Mouse (Mus musculus) liver, embryonic 14.5 days (tissue): Measurements from ENCODE around the gene Uvrag. TPM values are rescaled to one million over a fixed set of nuclear protein-coding genes. Genes with fewer than 3 reads are reported as not detected.
A peak's percentile ranks its signal among the peaks of the same experiment; 100 is the strongest.

Source experiments
- ATAC-seq: fragments of 200-750 bp; cut with Nextera tagmentation; 2 replicates; pipeline ENCODE4 v1.8.0; 2017; ENCODE audit warnings: moderate number of reproducible peaks, mild to moderate bottlenecking, moderate library complexity; ENCODE audit not compliant: insufficient read depth
- DNase-seq, 3 experiments: peaks; one replicate each; pipeline ENCODE4 v3.0.0-alpha.2; 2012 to 2013; ENCODE audit warnings: low read depth in 3 of 3, low spot score in 3 of 3
- H3K27ac ChIP-seq: fragments of 300-500 bp; sonication (generic); 2 replicates; pipeline ENCODE4 v1.5.1; 2014; ENCODE audit warnings: moderate library complexity, mild to moderate bottlenecking, control low read depth, inconsistent platforms
- H3K27me3 ChIP-seq: fragments of 300-500 bp; sonication (generic); 2 replicates; pipeline ENCODE4 v1.6.1; 2014; ENCODE audit warnings: mild to moderate bottlenecking, low read length, moderate library complexity; ENCODE audit not compliant: control insufficient read depth, insufficient read depth
- H3K36me3 ChIP-seq: fragments of 300-500 bp; sonication (generic); replicated peaks from 2 replicates; pipeline ENCODE4 v1.6.1; 2014; ENCODE audit warnings: low read depth; ENCODE audit not compliant: control insufficient read depth, insufficient read depth
- H3K4me1 ChIP-seq, 2 experiments: fragments of 200-500 bp in 1 of 2; fragments of 300-500 bp in 1 of 2; sonication (generic) in 1 of 2; replicated peaks; 2 replicates each; pipeline ENCODE4 v1.6.1; 2012 to 2014; ENCODE audit warnings: antibody characterized with exemption in 1 of 2, inconsistent platforms in 1 of 2, low read length in 1 of 2; ENCODE audit not compliant: control insufficient read depth in 2 of 2, insufficient read depth in 2 of 2
- H3K4me2 ChIP-seq: fragments of 300-500 bp; sonication (generic); 2 replicates; pipeline ENCODE4 v1.6.1; 2014; ENCODE audit warnings: low read depth, mild to moderate bottlenecking, control low read depth, moderate library complexity
- H3K4me3 ChIP-seq, 2 experiments: fragments of 200-500 bp in 1 of 2; fragments of 300-500 bp in 1 of 2; sonication (generic) in 1 of 2; 2 replicates each; pipeline ENCODE4 v1.5.1; 2012 to 2014; ENCODE audit warnings: low read depth in 2 of 2, low read length in 2 of 2, mild to moderate bottlenecking in 2 of 2, control low read depth in 1 of 2, inconsistent platforms in 1 of 2, moderate library complexity in 1 of 2; ENCODE audit not compliant: insufficient read depth in 1 of 2
- H3K9ac ChIP-seq: fragments of 300-500 bp; sonication (generic); replicated peaks from 2 replicates; pipeline ENCODE4 v1.6.1; 2014; ENCODE audit warnings: mild to moderate bottlenecking, control low read depth, moderate library complexity
- H3K9me3 ChIP-seq: fragments of 300-500 bp; sonication (generic); 2 replicates; pipeline ENCODE4 v1.6.1; 2016; ENCODE audit warnings: low read length, mixed read lengths; ENCODE audit not compliant: control insufficient read depth
- CTCF ChIP-seq: IDR thresholded peaks from 2 replicates; pipeline ENCODE4 v1.5.1; 2016; ENCODE audit warnings: antibody characterized with exemption, low read depth, control low read depth
- EP300 ChIP-seq: IDR thresholded peaks from 2 replicates; pipeline ENCODE4 v1.6.1; 2016; ENCODE audit warnings: antibody characterized with exemption, low read depth
- WGBS: fragments of 180-500 bp; shearing (Covaris S2); extraction: QIAGEN DNeasy Blood & Tissue Kit; methylation state at CpG from one replicate; pipeline ENCODE4 v1.1.7; 2014; ENCODE audit not compliant: insufficient replicate concordance; 5-methylcytosine and 5-hydroxymethylcytosine counted together
- polyA plus RNA-seq, 2 experiments: library from polyadenylated mRNA; depleted of rRNA in 1 of 2; stranded (reverse) in 1 of 2; unstranded in 1 of 2; fragments of >200 nt; fragmentation: Nextera tagmentation in 1 of 2; extraction: Ambion mirVana in 1 of 2; gene quantifications; 2 replicates each; pipeline versions ENCODE4 v1.2.1 to v1.2.3; 2012 to 2014

Gene Uvrag
- polyA plus RNA-seq, 2 experiments = 3.9 to 5.7 TPM

DNA sequence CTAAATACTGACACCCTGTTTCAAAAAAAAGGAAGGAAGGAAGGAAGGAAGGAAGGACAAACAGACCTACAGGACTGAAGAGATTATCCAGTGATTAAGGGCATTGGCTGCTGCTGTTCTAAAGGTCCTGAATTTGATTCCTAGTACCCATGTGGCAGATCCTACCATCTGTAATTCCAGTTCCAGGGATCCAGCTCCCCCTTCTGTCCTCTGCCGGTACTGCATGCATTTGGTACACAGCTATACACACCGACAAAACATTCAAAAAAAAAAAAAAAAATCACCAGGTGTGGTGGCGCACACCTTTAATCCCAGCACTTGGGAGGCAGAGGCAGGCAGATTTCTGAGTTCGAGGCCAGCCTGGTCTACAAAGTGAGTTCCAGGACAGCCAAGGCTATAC is 45.8 kb downstream of the Uvrag start:
- H3K27ac ChIP-seq = no peak overlapping the region
- TF ChIP-seq CTCF = peak; percentile 71
- no peak for TF ChIP-seq EP300
- 50% methylated on average over 3 of the region's 4 CpGs for WGBS
- DNase-seq = no peak
- peaks cover 0 to 4% of the 10 kb centered on the region in 2 experiments; a peak in 1 of 4 replicates for H3K4me1 ChIP-seq
- no peaks in the 10 kb centered on the region for H3K36me3 ChIP-seq
- H3K27me3 ChIP-seq = no peaks in the 10 kb centered on the region
- H3K4me2 ChIP-seq = no peak overlapping the region
- no peak for ATAC-seq
- no peak overlapping the region for H3K9ac ChIP-seq
- H3K9me3 ChIP-seq = no peaks in the 10 kb centered on the region
- no peak overlapping the region for H3K4me3 ChIP-seq

DNA sequence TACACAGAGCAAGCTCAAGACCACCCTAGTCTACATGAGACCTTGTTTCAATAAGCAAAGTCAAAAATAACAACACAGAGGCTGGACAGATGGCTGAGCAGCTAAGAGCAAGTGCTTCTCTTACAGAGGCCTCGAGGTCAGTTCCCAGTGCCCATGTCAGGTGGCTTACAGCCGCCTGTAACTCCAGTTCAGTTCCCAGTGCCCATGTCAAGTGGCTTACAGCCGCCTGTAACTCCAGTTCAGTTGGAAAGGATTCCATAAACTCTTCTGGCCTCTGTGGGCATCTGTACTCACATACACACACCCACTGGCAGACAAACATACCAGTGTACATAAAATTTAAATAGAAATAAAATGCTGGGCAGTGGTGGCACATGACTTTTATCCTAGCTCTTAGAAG is 46.6 kb downstream of the Uvrag start:
- H3K4me1 ChIP-seq = 0 out of 4 replicates have a peak, but pooled peaks cover 0 to 2% of the 10 kb centered on the region in 2 experiments
- no peaks in the 10 kb centered on the region for H3K27me3 ChIP-seq
- H3K9ac ChIP-seq = no peak overlapping the region
- 61% methylated on average over 3 of the region's 3 CpGs for WGBS
- TF ChIP-seq EP300 (no peak), CTCF (no peak)
- DNase-seq = no peak
- ATAC-seq = no peak
- no peak overlapping the region for H3K4me3 ChIP-seq
- no peak overlapping the region for H3K27ac ChIP-seq
- no peaks in the 10 kb centered on the region for H3K9me3 ChIP-seq
- no peak overlapping the region for H3K4me2 ChIP-seq
- no peaks in the 10 kb centered on the region for H3K36me3 ChIP-seq

DNA sequence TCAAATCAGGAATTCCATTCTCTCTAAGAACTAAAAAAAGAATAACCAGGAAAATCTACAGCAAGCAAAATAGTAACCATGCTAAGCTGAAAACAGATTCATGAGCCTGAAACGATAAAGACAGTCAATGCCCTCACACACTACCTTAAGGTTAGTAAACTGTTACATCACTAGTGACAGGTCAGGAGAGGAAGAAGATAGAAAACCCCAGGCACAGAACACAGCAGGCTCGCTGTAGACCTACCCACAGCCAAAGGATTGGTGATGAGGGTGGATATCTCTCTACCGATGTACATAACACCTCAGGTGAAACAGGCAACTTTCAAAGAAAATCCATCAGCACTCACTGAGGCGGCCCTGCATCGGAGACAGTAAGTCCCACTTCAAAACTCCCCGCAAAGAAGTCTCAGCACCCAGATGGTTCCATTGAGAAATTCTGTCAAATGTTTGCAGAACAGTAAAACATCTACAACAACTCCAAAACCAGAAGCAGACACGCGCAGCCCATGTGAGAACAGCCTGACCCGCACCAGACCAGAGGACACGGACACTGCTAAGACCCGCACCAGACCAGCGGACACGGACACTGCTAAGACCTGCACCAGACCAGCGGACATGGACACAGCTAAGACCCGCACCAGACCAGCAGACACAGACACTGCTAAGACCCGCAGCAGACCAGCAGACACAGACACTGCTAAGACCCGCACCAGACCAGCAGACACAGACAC is 48.9 kb downstream of the Uvrag start:
- TF ChIP-seq CTCF (no peak), EP300 (no peak)
- H3K9me3 ChIP-seq = no peaks in the 10 kb centered on the region
- 0 out of 4 replicates have a peak, but pooled peaks cover 0 to 2% of the 10 kb centered on the region in 2 experiments for H3K4me1 ChIP-seq
- WGBS = 81% methylated on average over 17 of the region's 17 CpGs
- DNase-seq (no peak), ATAC-seq (no peak)
- H3K36me3 ChIP-seq = no peaks in the 10 kb centered on the region
- no peak overlapping the region for H3K27ac ChIP-seq
- H3K4me2 ChIP-seq = no peak overlapping the region
- no peak overlapping the region for H3K4me3 ChIP-seq
- H3K27me3 ChIP-seq = no peaks in the 10 kb centered on the region
- H3K9ac ChIP-seq = no peak overlapping the region

DNA sequence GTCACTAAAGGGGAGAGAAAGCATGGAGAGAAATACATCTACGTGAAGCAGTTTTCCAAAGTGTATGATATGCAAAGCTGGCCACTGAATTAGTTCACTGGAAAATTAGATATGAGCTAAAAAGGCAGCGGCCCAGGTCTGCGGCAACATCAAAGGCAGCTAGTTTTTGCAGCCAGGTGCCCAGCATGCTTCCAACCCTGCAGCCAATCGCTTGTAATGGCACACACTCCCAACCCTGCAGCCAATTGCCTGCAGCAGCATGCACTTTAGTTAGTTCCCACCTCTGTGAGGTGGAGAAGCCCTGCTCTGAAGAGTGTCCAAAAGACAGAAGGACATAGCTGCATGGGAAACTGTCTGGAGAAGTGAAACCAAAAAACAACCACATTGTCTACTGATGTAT is 51.2 kb downstream of the Uvrag start:
- ATAC-seq = no peak

DNA sequence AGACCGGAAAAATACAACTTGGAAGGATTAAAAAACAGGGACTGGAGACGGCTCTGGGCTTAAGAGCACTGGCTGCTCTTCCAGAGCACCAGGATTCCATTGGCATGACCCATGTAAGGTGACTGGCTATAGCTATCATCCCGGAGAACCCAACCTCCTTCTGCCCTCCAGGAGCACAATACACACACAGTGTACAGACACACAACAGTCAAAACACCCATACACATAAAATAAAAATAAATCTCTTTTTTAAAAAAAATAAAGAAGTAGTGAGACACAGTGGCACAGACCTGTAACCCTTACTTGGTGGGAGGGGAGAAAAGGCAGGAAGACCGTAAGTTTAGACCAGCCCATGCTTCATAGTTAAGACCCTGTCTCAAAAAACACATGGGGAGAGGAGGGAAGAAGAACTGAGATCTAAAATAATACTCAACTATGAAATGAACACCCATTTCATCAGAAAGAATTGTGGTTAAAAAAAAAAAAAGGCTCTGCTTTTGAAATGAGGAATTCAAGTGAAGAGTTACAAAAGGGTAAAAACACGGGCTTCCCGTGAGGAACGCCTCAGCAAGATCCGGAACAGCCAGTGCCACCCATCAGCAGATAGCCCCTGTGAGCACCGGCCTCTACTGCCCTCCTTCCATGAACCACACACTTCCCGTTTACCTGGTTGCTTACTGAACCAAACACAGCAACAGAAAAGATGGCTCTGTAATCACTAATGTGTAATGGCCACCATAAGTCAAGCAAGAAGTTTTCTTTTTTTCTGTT is 52.2 kb downstream of the Uvrag start:
- no peaks in the 10 kb centered on the region for H3K27me3 ChIP-seq
- H3K36me3 ChIP-seq = no peaks in the 10 kb centered on the region
- no peak overlapping the region for H3K4me2 ChIP-seq
- no peak overlapping the region for H3K9ac ChIP-seq
- H3K4me1 ChIP-seq = peaks cover 0 to 4% of the 10 kb centered on the region in 2 experiments; a peak in 1 of 4 replicates
- no peaks in the 10 kb centered on the region for H3K9me3 ChIP-seq
- DNase-seq (no peak), ATAC-seq (no peak)
- no peak overlapping the region for H3K27ac ChIP-seq
- WGBS = 75% methylated on average over 10 of the region's 10 CpGs
- no peak overlapping the region for H3K4me3 ChIP-seq
- TF ChIP-seq CTCF = no peak
- TF ChIP-seq EP300 = no peak

More for the DNA sequence above, 51.2 kb downstream of the Uvrag start:
- H3K9me3 ChIP-seq = no peaks in the 10 kb centered on the region
- no peak overlapping the region for H3K4me3 ChIP-seq
- no peak for DNase-seq
- no peak overlapping the region for H3K9ac ChIP-seq
- no peak overlapping the region for H3K27ac ChIP-seq
- no peaks in the 10 kb centered on the region for H3K27me3 ChIP-seq
- no peak overlapping the region for H3K4me2 ChIP-seq
- H3K4me1 ChIP-seq = peaks cover 0 to 4% of the 10 kb centered on the region in 2 experiments; a peak in 1 of 4 replicates
- no peak for TF ChIP-seq CTCF
- no peak for TF ChIP-seq EP300
- no peaks in the 10 kb centered on the region for H3K36me3 ChIP-seq
- WGBS = 86% methylated on average over 4 of the region's 4 CpGs
